Mouse (Mus musculus) urinary bladder, postnatal 14 days (tissue): ENCODE data around the gene Cdkn2b.
A peak's percentile ranks its signal among the peaks of the same experiment; 100 is the strongest.

Source experiments
- DNase-seq: peaks from one replicate; pipeline ENCODE4 v3.0.0; 2021; ENCODE audit warnings: low spot score

The Cdkn2b gene

DNA sequence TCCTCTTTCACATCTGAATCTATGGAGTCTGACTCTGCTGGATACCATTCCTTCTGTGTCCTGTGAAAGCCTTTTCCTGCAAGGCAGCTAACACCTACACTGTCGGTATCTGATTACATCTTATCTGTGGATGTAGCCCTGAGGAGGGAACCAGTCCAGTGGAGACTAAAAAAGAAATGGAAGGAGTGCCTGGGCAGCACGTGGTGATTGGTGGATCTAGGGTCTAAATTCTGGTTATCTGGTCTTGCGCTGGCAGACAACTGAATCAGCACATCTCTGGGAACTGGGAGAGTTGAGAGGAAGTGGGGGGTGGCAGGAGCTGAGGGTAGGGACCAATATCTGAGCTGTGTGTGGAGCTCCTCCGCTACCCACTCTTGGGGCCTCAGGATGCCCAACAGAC lies 21.8 kb downstream of the Cdkn2b start:
- DNase-seq, result no peak

DNA sequence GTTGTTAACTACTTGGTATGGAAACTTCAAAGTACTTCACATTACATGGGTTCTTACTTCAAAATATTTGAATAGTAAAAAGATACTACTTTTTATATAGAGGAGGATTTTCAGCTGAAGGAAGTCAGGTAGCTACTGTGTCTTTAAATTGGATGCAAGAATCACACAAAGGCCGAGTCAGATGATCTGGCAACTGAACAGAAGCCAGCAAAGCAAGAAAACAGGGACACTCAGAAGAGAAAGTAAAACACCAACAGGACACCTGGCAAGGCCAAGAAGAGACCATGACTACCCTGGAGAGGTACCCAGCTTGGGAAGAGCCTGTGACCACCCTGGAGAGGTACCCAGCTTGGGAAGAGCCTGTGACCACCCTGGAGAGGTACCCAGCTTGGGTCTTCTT lies 24.3 kb downstream of the Cdkn2b start:
- DNase-seq, result no peak

DNA sequence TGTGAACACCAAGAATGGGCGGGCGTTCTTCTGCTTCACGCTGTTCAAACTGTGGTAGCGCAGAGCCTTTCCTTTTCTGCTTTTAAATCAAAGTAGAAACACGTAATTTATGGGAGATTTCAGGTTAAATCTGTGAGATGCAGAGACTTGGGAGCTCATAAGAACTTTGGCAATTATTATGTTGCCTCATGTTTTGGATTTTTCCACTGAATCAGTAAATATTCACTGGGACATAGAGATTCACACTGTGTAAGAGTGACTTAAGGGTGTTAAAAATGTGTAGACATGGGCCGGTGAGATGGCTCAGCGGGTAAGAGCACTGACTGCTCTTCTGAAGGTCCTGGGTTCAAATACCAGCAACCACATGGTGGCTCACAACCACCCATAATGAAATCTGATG lies 25.2 kb downstream of the Cdkn2b start:
- no peak for DNase-seq

DNA sequence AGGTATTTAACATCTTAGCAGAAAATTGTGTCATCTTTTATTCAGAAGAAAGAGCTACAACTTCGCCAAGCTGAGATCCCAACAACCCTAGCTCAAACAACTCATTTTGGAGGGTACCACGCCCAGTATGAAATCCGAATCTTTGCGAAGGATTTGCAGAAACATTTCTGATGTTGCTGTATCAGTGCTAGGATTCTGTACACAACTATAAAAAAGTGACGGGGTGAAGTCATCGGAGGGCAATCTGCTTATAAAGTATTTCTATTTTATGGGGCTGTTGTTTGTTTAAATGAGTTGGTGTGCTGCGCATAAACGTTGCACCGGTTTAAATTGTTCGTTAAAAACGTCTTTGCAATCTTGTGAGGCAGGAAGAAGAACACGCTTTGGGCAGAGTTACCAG lies 28.2 kb downstream of the Cdkn2b start:
- no peak for DNase-seq

DNA sequence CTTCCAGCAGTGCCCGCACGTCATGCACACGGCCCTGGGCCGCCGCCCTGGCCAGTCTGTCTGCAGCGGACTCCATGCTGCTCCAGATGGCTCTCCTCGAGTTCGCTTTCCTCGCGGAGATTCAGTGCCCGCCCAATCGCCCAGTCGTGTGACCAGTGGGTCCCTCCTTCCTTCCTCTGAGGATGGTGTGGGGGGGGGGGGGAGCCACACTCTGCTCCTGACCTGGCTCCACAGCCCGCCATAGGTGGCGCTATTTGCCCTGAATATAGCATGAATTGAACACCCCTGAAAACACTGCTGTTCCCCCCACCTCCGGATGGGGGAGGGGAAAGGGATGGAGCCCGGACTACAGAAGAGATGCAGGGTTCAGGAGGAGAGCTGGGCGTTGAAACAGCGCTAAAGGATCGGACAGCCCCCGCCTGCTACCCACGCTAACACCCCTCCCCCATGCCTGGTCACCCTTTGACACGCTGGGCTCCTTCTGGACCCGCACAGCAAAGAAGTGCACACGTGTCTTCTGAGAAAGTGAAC lies 28.7 kb downstream of the Cdkn2b start:
- DNase-seq, result peak; percentile 6

DNA sequence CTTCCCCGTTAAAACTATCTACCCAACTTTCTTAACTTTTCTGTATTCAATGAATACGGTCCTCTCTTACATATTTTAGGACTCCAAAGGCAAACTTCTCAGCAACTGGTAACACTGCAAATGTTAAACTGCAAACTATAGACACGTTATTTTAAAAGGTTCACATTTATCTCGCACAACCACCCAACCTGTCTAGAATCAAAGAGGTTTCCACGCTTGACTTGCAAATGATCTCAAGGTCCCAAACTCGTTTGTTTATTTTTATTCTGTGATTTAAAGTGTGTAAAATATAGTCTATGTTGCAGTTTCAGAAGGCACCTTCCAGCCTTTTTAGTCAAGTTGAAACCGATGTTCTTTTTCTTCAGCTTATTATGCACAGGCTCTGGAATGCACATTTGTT lies 29.6 kb downstream of the Cdkn2b start:
- no peak for DNase-seq

DNA sequence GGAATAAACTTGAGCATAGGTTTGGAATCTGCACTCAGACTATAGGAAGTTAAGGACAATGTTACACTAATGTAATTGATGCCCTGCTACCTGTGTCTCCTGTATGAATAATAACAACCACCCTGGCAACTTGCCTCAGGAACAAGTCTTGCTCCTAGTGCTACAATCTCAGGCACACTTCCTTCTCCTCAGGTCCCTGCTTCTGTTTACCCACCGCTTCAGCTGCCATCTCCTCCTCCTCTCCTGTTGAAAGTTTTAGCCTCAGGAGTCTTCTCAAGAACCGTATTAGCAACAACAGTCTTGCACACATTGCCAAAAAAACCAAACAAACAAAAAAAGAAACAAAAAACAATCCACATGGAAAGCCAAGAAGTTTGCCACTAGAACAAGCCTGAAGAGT lies 31.2 kb downstream of the Cdkn2b start:
- DNase-seq, result no peak

DNA sequence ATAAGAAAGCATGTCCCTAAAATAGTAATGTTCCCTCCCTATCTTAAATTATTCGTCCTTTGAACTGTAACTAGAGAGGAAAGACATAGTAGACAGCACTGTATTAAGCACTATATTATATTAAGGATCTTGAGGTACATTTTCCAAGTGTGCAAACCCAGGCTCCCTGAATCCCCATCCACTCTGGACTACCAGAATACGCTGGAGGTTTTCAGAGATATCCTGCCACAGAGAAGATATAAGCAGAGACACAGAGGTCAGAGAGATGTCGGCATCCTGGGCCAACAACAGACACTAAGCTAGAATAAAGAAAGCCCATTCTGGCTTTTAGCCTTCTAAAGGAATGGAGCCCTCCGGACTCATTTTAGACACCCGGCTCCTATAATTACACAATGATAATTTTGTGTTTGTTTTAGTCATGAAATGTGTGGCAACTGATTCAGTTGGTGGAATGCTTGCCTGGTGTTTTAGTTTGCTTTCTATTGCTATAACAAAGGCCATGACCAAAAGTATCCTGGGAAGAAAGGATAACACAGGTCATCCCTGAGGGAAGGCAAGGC lies 33.4 kb downstream of the Cdkn2b start:
- no peak for DNase-seq

DNA sequence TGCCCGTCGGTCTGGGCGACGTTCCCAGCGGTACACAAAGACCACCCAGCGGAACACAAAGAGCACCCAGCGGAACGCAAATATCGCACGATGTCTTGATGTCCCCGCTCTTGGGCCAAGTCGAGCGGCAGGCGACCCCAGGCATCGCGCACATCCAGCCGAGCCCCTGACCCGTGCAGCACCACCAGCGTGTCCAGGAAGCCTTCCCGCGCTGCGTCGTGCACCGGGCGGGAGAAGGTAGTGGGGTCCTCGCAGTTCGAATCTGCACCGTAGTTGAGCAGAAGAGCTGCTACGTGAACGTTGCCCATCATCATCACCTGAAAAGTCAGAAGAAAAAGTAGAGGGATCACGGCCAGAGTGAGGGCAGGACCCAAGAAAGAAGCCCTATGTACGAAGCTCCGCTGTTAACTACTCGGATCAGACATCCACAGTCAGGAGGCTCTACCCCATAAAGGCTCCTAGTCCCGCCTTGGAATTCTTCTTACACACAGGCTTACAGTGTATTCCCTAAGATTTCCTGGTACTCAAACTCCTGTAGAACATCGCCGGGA lies 34.1 kb downstream of the Cdkn2b start:
- DNase-seq, result no peak

DNA sequence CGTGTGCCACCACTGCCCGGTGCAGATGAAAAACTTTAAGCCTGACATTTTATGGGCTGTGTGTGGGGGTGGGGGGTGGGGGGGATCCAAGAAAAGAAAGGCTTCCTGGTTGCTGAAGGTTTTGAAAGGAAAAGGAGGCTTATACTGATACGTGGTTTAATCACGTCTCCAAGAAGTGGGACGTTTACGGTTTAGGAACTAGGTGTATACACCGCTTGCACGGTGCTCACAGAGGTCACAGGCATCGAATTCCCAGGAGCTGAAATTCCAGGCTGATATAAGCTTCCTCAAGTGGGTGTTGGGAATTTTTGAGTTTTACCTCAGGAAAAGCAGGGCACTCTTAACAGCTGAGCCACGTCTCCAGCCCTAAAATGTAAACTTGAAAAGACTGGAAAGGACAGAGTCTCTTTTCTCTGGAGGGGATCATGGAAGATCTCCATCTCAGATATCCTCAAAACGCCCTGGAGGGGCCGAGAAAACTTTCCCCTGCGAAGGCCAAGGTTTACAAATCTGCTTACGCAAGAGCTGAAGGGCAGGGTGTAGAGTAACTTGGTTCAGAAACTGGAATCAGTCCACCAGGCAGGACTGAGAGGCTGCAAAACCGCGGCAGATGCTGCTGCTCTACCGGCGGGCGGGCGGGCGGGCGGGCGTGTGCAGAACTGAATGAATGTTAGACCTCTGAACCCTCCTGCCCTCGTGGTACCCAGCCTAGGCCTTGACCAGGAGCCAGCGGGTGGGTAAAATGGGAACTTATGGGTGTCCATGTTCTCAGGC lies 34.8 kb downstream of the Cdkn2b start:
- no peak for DNase-seq

DNA sequence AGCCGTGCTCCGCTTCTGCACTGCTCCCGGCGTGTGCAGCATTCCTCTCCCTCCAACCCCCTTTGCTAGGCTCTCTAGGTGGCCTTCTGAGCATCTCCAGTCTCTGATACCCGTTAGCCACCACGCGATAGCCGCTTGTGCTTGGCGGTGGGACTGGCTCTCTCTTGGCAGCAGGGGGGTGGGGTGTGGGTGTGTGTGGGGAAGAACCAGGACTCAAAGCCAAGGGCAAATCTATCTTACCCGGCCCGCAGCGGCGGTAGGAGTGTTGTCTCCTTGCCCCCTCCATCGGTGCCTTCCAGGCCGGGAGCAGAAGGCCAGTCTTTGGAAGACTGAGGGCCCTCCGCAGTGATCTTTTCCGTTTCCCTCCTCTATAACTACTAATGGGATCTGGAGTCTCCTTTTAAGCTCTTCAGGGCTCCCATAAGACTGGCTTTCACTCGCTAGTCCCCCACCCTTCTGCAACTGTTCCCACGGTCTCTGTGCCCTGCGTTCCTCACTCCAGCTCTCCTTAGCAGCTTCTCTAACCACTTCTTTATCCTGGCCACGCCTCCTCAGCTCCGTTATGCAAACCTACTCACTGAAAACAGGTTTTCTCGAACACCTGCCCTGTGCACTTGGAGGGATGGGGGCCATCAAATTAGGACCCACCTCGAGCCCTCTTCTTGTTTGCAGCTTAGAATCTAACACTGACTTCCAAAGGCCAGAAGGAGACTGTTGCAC lies 35.9 kb downstream of the Cdkn2b start:
- DNase-seq, result no peak

DNA sequence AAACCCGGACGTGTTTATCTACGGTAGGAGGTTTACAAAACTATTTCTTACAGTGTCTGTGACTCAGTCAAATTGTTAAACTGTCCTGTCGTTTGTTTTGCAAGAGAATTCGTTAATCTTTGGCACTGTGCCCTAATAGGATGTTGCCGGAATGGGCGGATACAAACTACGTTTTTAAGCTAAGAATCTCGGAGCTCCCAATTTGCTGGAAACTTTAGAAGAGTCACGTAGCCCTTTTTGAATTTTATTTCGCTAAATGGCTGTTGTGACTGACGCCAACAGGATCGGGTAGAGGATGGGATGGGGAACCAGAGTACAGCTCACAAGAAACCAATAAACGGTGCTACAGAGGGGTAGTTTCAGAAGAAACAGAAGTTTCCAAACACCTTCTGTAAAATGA lies 36.8 kb downstream of the Cdkn2b start:
- no peak for DNase-seq

DNA sequence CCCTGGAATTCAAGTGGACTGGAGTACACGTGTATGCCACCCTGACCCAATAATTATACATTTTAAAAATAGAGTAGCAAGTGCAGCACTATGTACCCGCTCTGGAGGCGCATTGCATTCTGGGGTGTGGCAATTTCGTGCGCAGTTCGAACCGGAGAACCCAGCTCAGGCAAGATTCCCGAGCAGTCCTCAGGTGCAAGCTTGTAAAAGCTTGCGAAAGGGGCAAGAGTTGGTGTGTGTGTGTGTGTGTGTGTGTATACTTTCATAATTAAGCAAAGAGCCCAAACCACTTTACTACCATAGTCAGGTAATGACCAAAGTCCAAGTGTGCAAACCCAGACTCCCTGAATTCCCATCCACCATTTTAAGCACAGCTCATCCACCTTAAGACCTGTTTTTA lies 37.3 kb downstream of the Cdkn2b start:
- DNase-seq, result no peak

DNA sequence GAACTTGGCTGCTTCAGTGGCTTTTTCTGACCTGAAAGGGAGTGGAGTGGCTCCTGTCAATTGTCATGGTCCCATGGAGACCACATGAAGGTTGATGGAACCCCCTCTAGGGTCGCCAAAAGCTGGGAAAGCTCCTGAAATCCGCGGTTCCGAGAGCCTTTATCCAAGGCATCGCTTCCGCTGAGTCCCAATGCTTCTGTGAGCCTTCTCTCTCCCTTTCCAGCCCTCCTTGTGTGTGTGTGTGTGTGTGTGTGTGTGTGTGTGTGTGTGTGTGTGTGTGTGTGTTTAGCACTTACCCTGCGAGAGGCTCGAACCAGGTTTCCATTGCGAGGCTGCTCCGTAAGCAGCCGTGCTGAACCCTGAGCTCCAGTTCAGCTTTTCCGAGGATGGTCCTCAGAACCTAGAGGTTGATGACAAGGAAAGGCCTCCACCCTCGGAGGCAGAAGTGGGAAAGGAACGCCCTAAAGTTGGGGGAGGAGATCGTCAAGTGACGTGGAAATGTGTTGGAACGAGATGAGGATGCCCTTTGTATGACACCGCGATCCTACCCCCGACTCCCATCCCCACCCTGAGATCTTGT lies 37.8 kb downstream of the Cdkn2b start:
- DNase-seq, result no peak

DNA sequence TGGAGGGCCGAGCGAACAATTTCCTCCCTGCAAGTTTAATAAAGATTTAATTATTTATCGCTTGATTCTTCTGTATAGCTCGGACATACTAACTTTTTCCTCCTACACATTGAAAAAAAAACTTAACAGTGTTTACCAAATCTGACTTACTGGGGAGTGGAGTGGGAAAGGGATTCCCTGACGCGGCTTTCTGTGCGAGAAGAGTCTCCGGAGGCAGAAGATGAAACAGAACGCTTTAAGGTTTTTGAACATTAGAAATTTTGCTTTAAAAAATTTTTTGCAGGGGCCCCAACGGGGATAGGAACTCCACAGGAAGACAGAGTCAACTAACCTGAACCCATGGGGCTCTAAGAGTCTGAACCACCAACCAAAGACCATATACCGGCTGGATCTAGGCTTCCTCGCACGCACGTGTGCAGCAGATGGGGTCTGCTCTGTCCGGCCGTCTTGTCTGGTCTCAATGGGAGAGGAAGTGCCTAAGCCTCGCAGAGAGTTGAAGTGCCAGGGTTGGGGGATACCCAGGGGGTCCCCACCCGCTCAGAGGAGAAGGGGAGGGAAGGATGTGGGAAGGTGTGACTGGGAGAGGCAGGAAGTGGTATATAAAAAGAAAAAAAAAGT lies 38.6 kb downstream of the Cdkn2b start:
- DNase-seq, result no peak

DNA sequence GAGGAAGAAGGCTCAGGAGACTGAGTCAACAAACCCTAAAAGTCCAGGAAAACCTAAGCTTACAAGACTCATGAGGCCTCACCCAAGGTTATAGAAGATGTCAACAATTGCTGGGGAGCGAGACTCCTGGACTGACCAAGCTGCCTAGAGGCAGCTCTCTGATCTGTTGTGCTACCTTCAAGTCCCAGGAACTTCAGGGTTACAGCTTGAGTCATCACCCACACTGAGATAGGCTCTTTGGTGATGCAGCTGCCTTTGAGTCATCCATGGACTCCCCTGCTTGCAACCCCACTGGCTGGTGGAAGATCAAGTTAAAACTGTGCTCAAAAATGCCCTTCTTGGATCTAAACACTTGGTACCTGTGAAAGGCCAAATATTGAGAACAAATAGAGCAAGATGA lies 53.1 kb downstream of the Cdkn2b start:
- no peak for DNase-seq
